7 mouse cellular contexts compared by ENCODE assay signal in the genomic region with DNA sequence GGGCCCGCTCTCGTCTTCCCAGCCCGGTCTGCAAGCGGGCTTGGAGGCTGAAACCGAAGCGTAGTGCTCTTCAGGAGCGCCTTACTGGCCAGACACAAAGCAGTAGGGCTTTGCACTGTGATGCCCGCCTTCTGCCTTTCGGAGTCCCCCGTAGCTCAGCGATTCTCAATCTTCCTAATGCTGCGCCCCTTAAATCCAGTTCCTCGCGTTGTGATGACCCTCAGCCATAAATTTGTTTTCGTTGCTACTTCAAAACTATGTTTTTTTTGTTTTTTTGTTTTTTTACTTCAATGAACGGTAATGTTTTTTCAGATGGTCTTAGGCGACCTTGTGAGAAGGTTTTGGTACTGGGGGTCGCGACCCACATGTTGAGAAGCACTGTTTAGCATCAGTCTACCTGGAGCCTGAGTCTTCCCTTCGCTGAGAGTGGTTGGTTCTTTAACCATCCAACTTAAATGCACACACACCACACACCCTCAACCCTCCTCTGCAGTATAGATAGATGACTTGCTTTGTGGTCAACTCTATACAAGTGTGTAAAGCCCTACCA. TPM values are rescaled to one million over a fixed set of nuclear protein-coding genes. Genes with fewer than 3 reads are reported as not detected.
A peak's percentile ranks its signal among the peaks of the same experiment; 100 is the strongest.
DNase-seq lines count a peak whose midpoint lies in the region; ATAC-seq and TF ChIP-seq lines count a peak whose summit lies in the region.

No protein-coding gene starts in this region.

- TF ChIP-seq CTCF in spleen, adult 2 months (IDR thresholded peaks at IDR 0.05; ENCODE audit: extremely low read depth, insufficient read depth, insufficient read length, insufficient replicate concordance) = no peak

- no peaks in the 10 kb centered on the region for H3K27me3 ChIP-seq in spleen, adult 2 months (ENCODE audit: control insufficient read depth, insufficient read depth, low read length)
- no peaks in the 10 kb centered on the region for H3K27me3 ChIP-seq in forebrain, embryonic 12.5 days
- H3K27me3 ChIP-seq in liver, embryonic 12.5 days (replicated peaks) = no peaks in the 10 kb centered on the region
- H3K27me3 ChIP-seq in stomach, embryonic 16.5 days (ENCODE audit: control insufficient read depth, insufficient read depth, low read length) = no peaks in the 10 kb centered on the region

- H3K4me2 ChIP-seq in forebrain, embryonic 12.5 days = peak overlapping the region; percentile 95
- H3K4me2 ChIP-seq in liver, embryonic 12.5 days = peak overlapping the region; percentile 87
- H3K4me2 ChIP-seq in stomach, embryonic 16.5 days (ENCODE audit: low read depth, low read length) = peak overlapping the region; percentile 73

- peak overlapping the region; percentile 93 for H3K9ac ChIP-seq in forebrain, embryonic 12.5 days
- peak overlapping the region; percentile 84 for H3K9ac ChIP-seq in liver, embryonic 12.5 days
- H3K9ac ChIP-seq in stomach, embryonic 16.5 days (ENCODE audit: low read length) = peak overlapping the region; percentile 96

- WGBS in spleen, adult 2 months = 1% methylated on average over 20 of the region's 20 CpGs
- 1% methylated on average over 20 of the region's 20 CpGs for WGBS in forebrain, embryonic 12.5 days
- WGBS in liver, embryonic 12.5 days (ENCODE audit: insufficient replicate concordance) = under 1% methylated on average over 20 of the region's 20 CpGs
- 1% methylated on average over 20 of the region's 20 CpGs for WGBS in stomach, embryonic 16.5 days

- DNase-seq in spleen, adult 2 months (ENCODE audit: low read depth in 1 of 2, low spot score in 2 of 2) = no peak
- DNase-seq in spleen, adult 12 weeks (ENCODE audit: low spot score) = no peak
- no peak for DNase-seq in ovary, postnatal 10 days (ENCODE audit: low spot score)
- DNase-seq in right cerebral cortex, postnatal 14 days = no peak

- H3K4me1 ChIP-seq in spleen, adult 2 months (ENCODE audit: control insufficient read depth, insufficient read depth, insufficient read length) = peaks cover 6% of the 10 kb centered on the region; the same call in 1 of the 2 replicates
- H3K4me1 ChIP-seq in forebrain, embryonic 12.5 days = peaks cover 15% of the 10 kb centered on the region
- H3K4me1 ChIP-seq in liver, embryonic 12.5 days = peaks cover 34% of the 10 kb centered on the region
- peaks cover 14% of the 10 kb centered on the region for H3K4me1 ChIP-seq in stomach, embryonic 16.5 days (ENCODE audit: control insufficient read depth, insufficient read depth, low read length)

- no peak for ATAC-seq in forebrain, embryonic 12.5 days (ENCODE audit: low FRiP score)
- ATAC-seq in liver, embryonic 12.5 days = peak; percentile 42
- 0 out of 2 replicates have a peak, but pooled peaks have one; percentile 1 for ATAC-seq in stomach, embryonic 16.5 days (ENCODE audit: insufficient read depth, low FRiP score)

- peak overlapping the region; percentile 89 for H3K27ac ChIP-seq in spleen, adult 2 months (ENCODE audit: insufficient read depth, low read length)
- peak overlapping the region; percentile 87 for H3K27ac ChIP-seq in forebrain, embryonic 12.5 days
- H3K27ac ChIP-seq in liver, embryonic 12.5 days = peak overlapping the region; percentile 89
- peak overlapping the region; percentile 82 for H3K27ac ChIP-seq in stomach, embryonic 16.5 days (ENCODE audit: low read length)

- no peak for TF ChIP-seq POLR2A in spleen, adult 2 months (IDR thresholded peaks at IDR 0.05; ENCODE audit: low read depth, low read length)

- H3K9me3 ChIP-seq in forebrain, embryonic 12.5 days = no peaks in the 10 kb centered on the region
- no peaks in the 10 kb centered on the region for H3K9me3 ChIP-seq in liver, embryonic 12.5 days (replicated peaks)
- H3K9me3 ChIP-seq in stomach, embryonic 16.5 days (replicated peaks; ENCODE audit: control insufficient read depth, low read length) = no peaks in the 10 kb centered on the region

- H3K36me3 ChIP-seq in spleen, adult 2 months (ENCODE audit: control insufficient read depth, insufficient read depth, low read length) = no peaks in the 10 kb centered on the region; the same call in none of the 2 replicates
- H3K36me3 ChIP-seq in forebrain, embryonic 12.5 days (replicated peaks) = peaks cover 7% of the 10 kb centered on the region; the same call in 1 of the 2 replicates
- peaks cover 21% of the 10 kb centered on the region for H3K36me3 ChIP-seq in liver, embryonic 12.5 days
- H3K36me3 ChIP-seq in stomach, embryonic 16.5 days (ENCODE audit: control insufficient read depth, insufficient read depth, low read length) = no peaks in the 10 kb centered on the region

- peak overlapping the region; percentile 94 for H3K4me3 ChIP-seq in spleen, adult 2 months (ENCODE audit: extremely low read depth, insufficient read depth, insufficient read length)
- peak overlapping the region; percentile 94 for H3K4me3 ChIP-seq in forebrain, embryonic 12.5 days (replicated peaks)
- peak overlapping the region; percentile 93 for H3K4me3 ChIP-seq in liver, embryonic 12.5 days
- H3K4me3 ChIP-seq in stomach, embryonic 16.5 days (replicated peaks; ENCODE audit: low read length) = peak overlapping the region; percentile 92

RNA-seq across cellular contexts. Expression of gene Psma6, which starts 15.2 kb away (rescaled TPM):
- 16.5 and 20.1 TPM in 2 replicates for polyA plus RNA-seq in spleen, adult 2 months (2012; rRNA removed)
- polyA plus RNA-seq in forebrain, embryonic 12.5 days (2016; fragmentation: Nextera tagmentation; extraction: Ambion mirVana) = 425 and 437 TPM in 2 replicates
- 282 and 290 TPM in 2 replicates for polyA plus RNA-seq in liver, embryonic 12.5 days (2016; fragmentation: Nextera tagmentation; extraction: Ambion mirVana)
- 359 and 373 TPM in 2 replicates for polyA plus RNA-seq in stomach, embryonic 16.5 days (2015; fragmentation: Nextera tagmentation; extraction: Ambion mirVana)

Comparison
In these comparisons a context has a peak if more than half of its experiments do, and no peak if none do; other contexts are left out.
1. RNA of gene Psma6, which starts 15.2 kb away (polyA plus RNA-seq): 425 to 437 TPM in forebrain, embryonic 12.5 days, 359 to 373 TPM in stomach, embryonic 16.5 days and 282 to 290 TPM in liver, embryonic 12.5 days; 16.5 to 20.1 TPM in spleen, adult 2 months; every median in the first group is over 10 times any median in the second.
2. Peak in every context shown above with its lines, with median percentiles within 50 percentile points of each other: H3K27ac ChIP-seq, H3K4me3 ChIP-seq, H3K4me2 ChIP-seq and H3K9ac ChIP-seq.